Mouse (Mus musculus): ENCODE data around the gene Tmc4. TPM values are rescaled to one million over a fixed set of nuclear protein-coding genes. Genes with fewer than 3 reads are reported as not detected.

Gene Tmc4
- total RNA-seq, 2 experiments from 2014 or later, result 0.45 to 0.83 TPM

DNA sequence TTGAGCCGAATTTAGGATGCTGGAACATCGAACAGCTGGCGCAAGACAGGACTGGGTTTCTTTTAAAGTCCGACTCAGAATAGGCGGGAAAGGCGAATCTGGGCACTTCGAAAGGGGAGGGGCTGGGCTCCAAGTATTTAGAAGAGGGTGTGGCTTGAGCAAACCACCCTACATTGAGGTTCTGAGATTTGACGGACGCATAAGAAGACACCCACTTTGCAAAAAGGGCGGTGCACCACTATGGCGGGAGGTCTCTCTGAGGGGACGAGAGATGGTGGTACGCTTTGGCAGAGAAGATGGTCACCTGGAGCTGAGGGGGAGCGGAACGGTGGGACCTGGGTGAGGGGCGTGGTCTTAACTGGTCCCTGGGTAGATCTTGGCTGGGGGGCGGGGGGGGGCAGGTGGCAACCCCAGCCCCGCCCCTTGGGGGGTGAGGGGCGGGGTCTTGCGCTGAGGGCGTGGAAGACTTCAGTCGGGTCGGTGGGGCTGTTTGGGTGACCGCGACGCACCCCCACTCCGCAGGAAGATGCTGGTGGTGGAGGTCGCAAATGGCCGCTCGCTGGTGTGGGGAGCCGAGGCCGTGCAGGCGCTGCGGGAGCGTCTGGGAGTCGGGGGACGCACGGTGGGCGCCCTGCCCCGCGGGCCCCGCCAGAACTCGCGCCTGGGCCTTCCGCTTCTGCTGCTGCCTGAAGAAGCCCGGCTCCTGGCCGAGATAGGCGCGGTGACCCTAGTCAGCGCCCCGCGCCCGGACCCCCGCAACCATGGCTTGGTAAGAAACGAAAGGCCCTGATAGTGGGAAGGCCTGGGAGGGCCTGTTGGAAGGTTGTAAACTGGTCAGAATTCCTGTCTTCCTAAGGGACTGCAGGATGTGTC, 17.0 kb upstream of the Tmc4 start:
- peak; percentile 55 for DNase-seq (ENCODE audit: low spot score)
- intact Hi-C loops (cut with DNase I), result loop anchor here (5.0 to 10.0 kb wide), 3 partner anchors 47 to 1100 kb away; partner anchors contain the start of genes Cnot3, Rdh13 and Rpl28

DNA sequence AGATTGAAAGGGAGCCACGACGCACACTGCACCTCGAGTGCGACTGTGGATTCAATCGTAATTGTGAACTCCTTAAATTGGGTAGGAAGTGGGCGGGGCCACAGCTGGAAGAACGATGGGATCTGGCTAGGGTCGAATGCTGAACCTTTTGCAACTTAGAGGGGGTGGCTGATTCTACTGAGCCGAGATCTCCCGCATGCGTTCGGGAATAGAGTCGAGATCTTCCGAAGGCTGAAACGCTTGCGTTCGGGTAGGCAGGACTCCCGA, 16.4 kb upstream of the Tmc4 start:
- no peak for DNase-seq (ENCODE audit: low spot score)
- intact Hi-C loops (cut with DNase I), result loop anchor here (2.0 to 10.0 kb wide), 4 partner anchors 15 to 1101 kb away; partner anchors contain the start of genes Cnot3, Rdh13 and Rpl28

DNA sequence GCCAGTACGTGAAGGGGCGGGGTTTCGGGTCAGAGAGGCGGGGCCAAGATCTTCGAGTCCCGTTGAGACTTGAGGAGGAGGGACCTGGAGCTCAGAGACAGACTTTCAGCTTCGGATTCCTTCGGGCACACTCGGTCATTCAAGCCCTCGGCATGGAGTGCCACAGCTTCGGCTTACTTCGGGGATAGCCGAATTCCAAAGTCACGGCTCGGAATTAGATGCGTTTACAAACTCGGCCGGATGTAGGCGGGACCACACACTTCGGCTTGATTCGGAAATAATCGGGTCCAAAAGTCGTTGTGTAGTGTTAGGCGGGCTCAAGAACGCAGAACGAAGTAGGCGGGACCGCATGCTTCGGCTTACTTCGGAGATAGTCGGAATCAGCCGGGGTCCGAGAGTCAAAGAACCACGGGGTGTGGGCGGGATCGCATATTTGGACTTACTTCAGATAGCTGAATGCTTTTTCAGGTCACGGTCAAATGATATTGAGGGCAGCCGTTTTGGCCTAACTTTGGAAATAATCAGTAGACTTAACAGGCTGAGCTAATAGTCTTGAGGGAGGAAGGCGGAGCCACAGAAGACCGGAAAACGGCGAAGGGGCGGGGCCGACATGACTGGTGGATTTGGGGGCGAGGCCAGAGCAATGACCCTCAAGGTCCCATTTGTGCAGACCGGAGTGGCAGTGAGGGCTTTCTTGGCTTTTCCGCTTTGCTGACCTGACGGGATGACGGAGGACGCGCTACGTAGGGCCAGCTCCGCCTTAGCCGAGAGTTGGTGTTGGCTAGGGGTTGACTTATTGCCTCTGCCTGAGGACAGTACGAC, 15.8 kb upstream of the Tmc4 start, which contains the start of gene Mboat7:
Mboat7 (minus strand) TSS at position 537 of the 822 bp plus-strand sequence.
- intact Hi-C loops (cut with DNase I), result loop anchor here (1.0 to 10.0 kb wide), 5 partner anchors 14 to 1102 kb away; partner anchors contain the start of genes Cnot3, Rdh13 and Rpl28
- peak; percentile 94 for DNase-seq (ENCODE audit: low spot score)

DNA sequence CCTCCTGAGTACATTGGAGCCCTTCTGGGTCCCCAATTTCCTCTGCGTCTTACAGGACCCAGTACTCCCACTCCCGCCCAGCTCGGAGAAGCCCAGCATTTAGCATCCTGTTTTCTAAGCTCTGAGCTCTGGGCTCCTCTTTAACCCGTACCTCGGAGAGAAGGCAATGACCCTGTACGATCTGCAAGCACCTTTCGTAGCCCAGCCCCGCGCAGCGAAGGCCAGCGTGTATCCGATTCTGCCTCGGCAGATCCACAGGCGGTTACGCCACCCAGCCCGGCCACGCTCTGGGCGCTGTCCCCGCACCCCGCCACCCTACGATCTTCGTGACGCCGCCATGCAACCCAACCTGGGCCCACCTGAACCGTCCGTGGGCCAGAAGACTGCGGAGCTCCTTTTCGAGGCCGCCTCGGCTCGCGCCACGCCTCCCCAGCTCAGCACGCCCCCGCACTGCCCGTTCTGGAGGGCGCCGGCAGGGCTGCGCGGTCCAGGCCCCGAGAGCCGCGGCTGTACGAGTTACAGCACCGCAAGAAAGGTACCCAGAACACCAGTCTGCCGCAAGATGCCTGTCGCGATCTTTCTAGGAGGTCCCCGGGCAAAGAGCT, 15.1 kb upstream of the Tmc4 start, which contains the start of gene Tsen34:
Tsen34 (plus strand) TSS at position 482 of the 605 bp plus-strand sequence.
- intact Hi-C loops (cut with DNase I), result loop anchor here (1.0 to 10.0 kb wide), 5 partner anchors 14 to 1102 kb away; partner anchors contain the start of genes Cnot3, Rdh13 and Rpl28

DNA sequence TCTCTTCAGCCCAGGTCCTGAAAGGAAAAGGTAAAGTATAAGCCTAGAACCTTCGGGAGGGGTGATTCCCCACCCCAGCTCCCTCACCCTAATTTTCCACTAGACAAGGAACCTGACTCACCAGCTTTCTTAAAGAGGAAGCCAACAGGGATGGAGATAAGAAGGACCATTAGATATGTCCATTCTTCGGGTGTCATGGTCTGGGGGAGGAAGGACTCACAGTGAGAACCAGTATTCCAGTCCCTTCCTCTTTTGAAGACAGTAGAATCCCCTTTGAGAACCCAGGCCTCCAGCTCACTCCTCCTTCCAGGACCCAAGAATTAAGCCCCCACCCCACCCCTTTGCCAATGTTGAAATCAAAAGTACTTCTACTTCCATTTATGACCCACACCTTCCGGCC, 14.6 kb upstream of the Tmc4 start:
- DNase-seq (ENCODE audit: low spot score), result no peak
- intact Hi-C loops (cut with DNase I), result loop anchor here (1.0 to 10.0 kb wide), 5 partner anchors 13 to 1103 kb away; partner anchors contain the start of genes Cnot3, Rdh13 and Rpl28

More for the DNA sequence above, 15.1 kb upstream of the Tmc4 start, which contains the start of gene Tsen34:
- DNase-seq (ENCODE audit: low spot score), result no peak

DNA sequence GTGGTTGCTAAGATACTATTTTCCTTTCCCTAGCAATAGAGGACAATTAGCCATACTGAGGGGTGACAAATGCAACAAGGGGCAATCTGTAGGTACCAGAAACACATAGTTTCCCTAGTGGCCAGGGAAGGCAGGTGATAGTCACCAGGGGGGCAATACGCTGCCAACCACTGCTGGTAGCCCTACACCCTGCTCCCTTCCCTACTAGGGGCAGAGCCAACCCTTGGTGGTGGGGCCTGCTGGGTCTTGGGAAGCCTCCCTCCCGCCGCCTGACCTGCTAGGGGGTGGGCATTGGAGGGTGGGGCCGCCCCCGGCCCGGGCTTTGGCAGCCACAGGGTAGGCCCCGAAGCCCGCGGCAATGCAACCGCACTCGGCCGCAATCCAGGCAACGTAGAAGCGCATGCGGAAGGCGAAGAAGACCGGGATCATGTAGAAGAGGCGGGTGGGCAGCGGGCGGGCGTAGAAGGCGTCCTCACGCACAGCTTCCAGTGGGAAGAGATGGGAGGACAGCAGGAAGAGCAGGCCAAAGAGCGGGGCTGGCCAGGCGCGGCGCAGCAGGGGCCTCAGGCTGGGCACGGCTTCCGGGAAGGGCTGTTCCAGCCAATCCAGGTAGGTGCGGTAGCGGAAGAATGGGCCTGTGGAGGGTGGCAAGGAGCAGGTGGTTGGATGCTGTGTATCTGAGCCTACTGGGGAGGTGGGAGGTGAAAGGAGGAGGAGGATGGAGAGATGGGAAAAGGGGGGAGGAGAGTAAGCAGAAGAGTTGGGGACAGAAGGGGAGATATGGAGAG, 8.2 kb upstream of the Tmc4 start:
- intact Hi-C loops (cut with DNase I), result no loop called here
- DNase-seq (ENCODE audit: low spot score), result no peak

DNA sequence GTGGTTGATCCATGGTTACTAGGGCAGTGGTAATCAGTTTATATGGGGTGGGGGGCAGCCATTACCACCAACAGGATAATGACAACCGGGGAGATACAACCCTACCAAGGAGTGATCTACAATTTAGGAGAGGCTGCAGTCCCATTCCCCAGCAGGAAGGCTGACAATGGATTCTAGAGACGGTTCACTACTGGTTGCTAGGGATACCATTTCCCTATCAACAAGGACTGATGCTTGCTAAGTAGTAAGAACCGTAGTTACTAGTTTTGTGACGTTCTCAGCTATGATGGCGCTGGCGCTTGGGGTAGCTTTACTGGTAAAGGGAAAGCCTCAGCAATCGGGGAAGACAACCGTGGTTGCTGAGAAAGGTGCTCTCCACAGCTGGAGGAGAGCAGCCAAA, 7.3 kb upstream of the Tmc4 start:
- intact Hi-C loops (cut with DNase I), result no loop called here
- no peak for DNase-seq (ENCODE audit: low spot score)

DNA sequence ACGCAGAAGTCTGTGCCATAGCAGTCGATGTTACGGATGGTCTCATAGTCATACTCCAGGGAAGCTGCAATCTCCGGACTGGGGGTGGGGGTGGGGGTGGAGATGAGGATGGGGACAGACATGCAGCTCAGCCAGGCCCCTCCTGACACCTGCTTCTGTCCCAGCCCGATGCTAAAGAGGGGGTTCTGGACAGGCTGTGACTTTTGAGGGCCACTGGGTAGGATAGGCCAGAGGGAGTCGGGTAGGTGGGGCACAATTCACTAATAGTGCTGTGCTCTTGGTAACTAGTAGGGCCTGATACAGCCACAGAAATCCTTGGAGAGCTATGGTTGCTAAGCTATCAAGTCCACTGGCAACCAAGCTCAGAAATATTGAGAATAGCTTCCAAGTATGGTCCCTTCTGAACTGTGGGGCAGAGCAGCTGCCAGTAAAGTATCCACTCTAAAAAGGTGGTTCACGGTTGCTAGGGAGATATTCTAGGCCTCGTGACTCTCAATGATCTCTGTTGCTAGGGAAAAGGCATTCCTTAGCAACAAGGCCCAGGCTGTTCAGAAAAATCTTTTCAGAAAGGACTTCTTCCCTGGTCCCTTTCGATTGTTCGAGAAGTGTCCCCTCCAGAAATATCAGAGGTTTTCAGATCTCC, 6.7 kb upstream of the Tmc4 start:
- intact Hi-C loops (cut with DNase I), result no loop called here
- no peak for DNase-seq (ENCODE audit: low spot score)

DNA sequence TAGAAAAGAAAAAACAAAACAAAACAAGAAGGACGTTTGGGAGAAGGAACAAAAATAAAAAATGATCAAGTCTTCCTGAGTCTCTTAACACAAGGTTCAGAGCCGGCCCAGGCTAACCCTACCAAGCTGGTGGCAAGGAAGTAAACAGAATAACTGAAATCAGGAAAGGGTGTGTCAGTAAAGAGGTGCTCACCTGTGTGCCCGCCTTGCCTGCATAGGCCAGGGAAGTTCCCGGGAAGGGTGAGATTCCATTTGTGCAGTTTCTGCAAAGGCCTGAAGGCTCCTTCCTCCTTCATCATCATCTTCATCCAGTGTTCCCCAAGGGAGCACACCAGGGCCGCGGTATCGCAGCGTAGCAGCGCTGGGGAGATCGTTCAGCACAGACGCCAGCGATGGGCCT, 982 bp downstream of the Tmc4 start:
- DNase-seq (ENCODE audit: low spot score), result no peak
- intact Hi-C loops (cut with DNase I), result loop anchor here (2.0 to 10.0 kb wide), 2 partner anchors 30 to 798 kb away; no protein-coding TSS in a partner anchor

DNA sequence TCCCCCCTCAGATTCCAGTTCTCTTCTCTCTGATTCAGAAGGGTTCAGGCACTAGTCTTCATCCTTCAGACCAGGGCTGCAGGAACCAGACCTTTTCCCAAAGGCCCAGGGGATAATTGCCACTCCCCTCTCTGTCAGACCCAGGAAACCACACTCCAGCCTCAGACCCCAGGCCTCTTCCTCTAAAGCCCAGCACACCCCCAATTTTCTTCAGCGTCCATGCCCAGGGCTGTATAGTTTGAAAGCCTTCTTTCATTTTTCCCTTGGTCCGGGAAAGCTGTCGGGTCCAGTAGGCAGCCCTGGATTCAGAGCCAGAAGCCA, 2.2 kb downstream of the Tmc4 start:
- DNase-seq (ENCODE audit: low spot score), result no peak
- intact Hi-C loops (cut with DNase I), result loop anchor here (10.0 kb wide), 1 partner anchor 800 kb away; no protein-coding TSS in a partner anchor

DNA sequence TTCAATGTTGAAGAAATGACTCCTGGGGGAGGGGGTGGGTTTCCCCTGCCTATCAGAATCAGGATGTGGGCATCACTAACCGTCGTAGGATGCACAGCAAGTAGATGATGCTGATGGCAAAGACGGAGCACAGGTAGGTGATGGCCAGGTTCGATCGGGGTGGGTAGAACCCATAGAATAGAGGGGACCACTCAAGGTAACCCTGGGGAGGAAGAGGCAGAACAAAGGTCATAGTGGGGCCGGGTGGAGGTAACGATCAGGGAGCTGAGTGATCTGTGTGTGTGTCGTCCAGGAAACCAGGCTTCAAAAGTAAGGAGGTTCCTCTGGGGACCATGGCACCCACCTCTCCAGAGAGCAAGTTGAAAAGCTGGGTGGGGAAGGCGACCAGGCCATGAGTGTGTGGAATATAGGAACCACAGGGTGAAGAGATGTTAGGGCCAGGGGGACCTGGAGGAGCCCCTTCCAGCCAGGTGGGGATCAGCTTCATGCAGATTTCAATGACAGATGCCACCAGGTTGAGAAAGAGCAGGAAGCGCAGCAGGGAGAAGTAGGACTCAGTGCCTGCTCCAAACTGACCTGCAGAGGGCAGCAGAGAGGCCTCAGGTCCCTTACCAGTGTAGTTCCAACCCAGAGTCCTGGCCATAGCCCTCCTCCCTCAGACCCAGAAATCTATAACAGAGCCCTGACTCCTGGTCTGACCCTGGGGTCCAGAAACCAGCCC, 2.7 kb downstream of the Tmc4 start:
- intact Hi-C loops (cut with DNase I), result loop anchor here (10.0 kb wide), 1 partner anchor 800 kb away; no protein-coding TSS in a partner anchor
- DNase-seq (ENCODE audit: low spot score), result peak; percentile 37

DNA sequence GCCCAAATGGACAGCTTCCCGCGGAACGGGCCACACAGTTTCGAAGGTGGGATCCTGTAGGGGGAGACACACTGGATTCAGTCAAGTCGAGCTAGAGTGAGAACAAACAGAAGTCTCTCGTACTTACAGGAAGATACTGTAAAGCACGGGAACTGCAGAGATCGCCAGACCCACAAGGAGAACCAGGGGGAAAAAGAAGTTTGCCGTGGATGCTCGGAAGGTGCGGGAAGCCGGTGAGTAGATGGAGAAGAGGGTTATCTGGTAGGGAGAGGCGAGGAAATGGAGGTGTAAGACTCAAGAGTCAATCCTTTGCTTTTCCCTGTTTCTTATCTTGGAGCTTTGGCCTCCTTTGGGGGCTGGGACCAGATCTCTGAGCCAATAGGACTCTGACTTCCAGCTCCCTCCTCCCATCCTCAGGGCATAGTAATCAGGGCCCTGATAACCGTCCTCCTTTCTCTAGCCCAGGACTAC, 10.4 kb downstream of the Tmc4 start:
- intact Hi-C loops (cut with DNase I), result loop anchor here (1.0 kb wide), 1 partner anchor 25 kb away; the partner anchor contains the start of gene Tsen34
- no peak for DNase-seq (ENCODE audit: low spot score)

DNA sequence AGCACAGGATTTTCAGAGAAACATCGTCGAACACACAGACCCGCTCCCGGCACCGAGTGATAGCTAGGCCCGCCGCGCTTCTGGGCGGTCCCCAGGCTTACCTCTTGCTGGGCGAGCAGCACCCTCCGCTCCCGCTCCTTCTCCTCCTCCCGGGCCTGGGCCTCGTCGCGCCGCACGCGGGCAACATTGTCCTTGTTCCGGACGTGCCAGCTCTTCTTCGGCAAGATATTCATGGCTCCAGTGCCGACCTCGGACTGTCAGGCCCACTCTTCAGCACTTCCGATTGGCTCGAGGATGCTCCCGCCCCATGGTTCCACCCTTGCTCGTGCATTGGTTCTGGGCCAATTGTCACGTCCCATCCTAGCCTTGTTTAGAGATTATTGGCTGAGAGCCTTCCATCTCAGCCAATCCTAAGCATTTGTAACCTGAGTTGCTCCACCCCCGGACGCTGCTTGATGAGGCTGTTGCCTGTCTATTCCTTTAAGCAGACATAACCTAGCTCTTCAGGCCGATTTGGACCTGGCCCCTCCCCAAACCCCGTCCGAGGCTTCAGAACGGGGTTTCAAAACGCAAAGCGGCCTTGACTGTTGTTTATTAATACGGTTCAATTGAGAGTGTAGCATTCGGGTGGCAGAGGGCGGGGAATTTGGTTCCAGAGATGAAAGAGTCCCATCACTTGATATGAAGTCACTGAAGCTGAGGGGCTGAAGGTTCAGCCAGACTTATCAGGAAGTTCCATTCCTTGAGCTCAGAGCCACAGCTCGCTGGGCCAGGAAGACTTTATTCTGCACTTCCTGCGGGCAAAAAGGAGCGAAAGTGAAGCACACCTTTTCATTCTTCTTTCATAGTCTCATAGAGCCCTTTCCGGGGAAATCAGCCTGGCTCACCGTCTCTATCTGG, 11.9 kb downstream of the Tmc4 start, which contains the start of gene Leng1:
Leng1 (minus strand) TSS at position 626 of the 900 bp plus-strand sequence.
- intact Hi-C loops (cut with DNase I), result loop anchor here (1.0 kb wide), 1 partner anchor 27 kb away; the partner anchor contains the start of gene Tsen34
- DNase-seq (ENCODE audit: low spot score), result peak; percentile 96

DNA sequence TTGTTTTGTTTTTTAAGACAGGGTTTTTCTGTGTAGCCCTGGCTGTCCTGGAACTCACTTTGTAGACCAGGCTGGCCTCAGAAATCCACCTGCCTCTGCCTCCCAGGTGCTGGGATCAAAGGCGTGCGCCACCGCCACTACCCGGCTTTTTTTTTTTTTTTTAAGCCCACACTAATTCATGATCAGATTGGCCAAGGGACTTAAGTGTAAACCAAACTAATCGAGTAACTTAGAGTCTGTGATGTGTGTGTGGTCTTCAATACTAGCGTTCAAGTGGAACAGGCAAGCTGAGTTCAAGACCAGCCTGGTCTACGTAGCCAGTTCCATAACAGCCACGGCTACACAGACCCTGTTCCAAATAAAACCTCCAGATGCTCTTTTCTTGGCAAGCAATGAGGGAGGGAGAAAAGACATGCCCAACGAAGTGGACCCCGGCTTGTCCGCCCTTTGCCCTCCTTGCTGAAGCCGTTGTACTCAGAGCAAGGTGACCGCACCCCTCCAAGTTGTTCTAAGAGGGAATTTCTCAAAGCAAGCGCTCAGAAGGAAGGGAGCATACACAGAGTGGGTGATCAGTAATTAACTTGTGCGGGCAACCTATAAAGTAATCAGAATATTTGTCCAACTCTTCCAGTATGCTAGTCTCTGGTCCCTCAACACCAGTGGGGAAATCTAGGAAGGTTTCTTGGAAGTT, 12.7 kb downstream of the Tmc4 start:
- intact Hi-C loops (cut with DNase I), result loop anchor here (1.0 kb wide), 1 partner anchor 18 kb away; no protein-coding TSS in a partner anchor
- no peak for DNase-seq (ENCODE audit: low spot score)

DNA sequence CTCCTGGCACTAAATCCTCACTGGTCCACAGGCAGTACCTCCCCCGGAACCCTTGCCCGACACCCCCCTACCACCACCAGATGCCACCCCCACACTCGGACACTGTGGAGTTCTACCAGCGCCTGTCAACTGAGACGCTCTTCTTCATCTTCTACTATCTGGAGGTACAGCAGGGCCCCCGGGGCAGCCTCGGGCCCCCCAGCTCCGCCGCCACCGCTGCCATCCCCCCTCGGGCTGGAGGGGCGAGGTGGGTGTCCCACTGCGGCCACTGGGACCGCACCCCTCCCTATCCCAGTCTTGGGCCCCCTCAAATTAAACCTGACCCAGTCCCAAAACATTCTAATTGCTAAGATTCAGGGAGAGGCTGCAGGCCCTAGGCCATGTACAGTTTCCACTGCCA, 18.8 kb downstream of the Tmc4 start:
- intact Hi-C loops (cut with DNase I), result no loop called here

DNA sequence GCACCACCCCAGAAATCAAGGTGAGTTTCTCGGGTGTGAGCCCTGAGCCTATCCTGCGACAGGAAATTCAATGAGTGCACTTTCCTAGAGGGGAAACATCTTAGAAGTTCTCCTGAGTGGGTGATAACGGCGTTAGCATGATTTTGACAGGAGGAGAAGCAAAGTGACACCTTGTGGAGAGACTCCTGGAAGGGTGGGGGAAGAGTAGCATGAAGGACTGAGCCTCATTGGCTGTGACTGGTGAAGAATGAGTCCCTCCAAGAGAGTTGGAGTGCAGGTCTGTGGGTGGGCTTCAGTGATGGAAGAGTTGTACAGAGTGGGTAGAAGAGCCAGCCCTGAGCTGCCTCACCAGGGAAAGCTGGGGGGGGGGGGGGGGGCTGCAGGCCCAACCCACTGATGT, 20.4 kb downstream of the Tmc4 start:
- DNase-seq (ENCODE audit: low spot score), result no peak
- intact Hi-C loops (cut with DNase I), result no loop called here

More for the DNA sequence above, 18.8 kb downstream of the Tmc4 start:
- no peak for DNase-seq (ENCODE audit: low spot score)

Data from heart, postnatal 25 days (tissue).